Mouse (Mus musculus) inflammation-experienced regulatory T-cells, adult 6 months (primary cell): ENCODE results near the gene Atp2c1. TPM values are rescaled to one million over a fixed set of nuclear protein-coding genes. Genes with fewer than 3 reads are reported as not detected.

ENCODE experiments used
- ATAC-seq: one replicate; pipeline ENCODE4 v1.8.0; 2017
- polyA plus RNA-seq, 3 experiments: library from polyadenylated mRNA; unstranded; fragments of 100-300 nt; shearing (Covaris generic); gene quantifications; one replicate each; pipeline ENCODE4 v1.2.1; 2017

Atp2c1 gene
- polyA plus RNA-seq, 3 experiments from 2014 or later, result 13.2 to 22.7 (median 18.4) TPM

- ATAC-seq, result no peak
Measured at GRCm38 (mm10) chr9:105488363-105488762, 38.8 kb downstream of the Atp2c1 start.

GRCm38 (mm10) chr9:105484338-105485084 lies 42.6 kb downstream of the Atp2c1 start:
- ATAC-seq, result no peak

GRCm38 (mm10) chr9:105483880-105484279 lies 43.2 kb downstream of the Atp2c1 start:
- no peak for ATAC-seq

GRCm38 (mm10) chr9:105482715-105483510 lies 44.2 kb downstream of the Atp2c1 start:
- no peak for ATAC-seq

- ATAC-seq, result no peak
Measured at GRCm38 (mm10) chr9:105482070-105482469, 45.0 kb downstream of the Atp2c1 start.

GRCm38 (mm10) chr9:105476134-105476533 lies 51.0 kb downstream of the Atp2c1 start:
- no peak for ATAC-seq

- no peak for ATAC-seq
Measured at GRCm38 (mm10) chr9:105474910-105475309, 52.2 kb downstream of the Atp2c1 start.

- ATAC-seq, result no peak
Measured at GRCm38 (mm10) chr9:105467787-105468186, 59.3 kb downstream of the Atp2c1 start.

GRCm38 (mm10) chr9:105461496-105461895 lies 65.6 kb downstream of the Atp2c1 start:
- ATAC-seq, result no peak

GRCm38 (mm10) chr9:105459032-105459431 lies 68.1 kb downstream of the Atp2c1 start:
- ATAC-seq, result no peak

- ATAC-seq, result no peak
Measured at GRCm38 (mm10) chr9:105408549-105408948, 118.6 kb downstream of the Atp2c1 start.

- ATAC-seq, result peak; percentile 99
Measured at GRCm38 (mm10) chr9:105395218-105395627, 131.9 kb downstream of the Atp2c1 start, which contains the start of the genes Aste1 and Nek11. TSS of gene Aste1 (plus strand) at chr9:105395392. TSS of gene Nek11 (minus strand) at chr9:105395524.

- ATAC-seq, result no peak
Measured at GRCm38 (mm10) chr9:105394720-105395119, 132.4 kb downstream of the Atp2c1 start.

GRCm38 (mm10) chr9:105390616-105391015 lies 136.5 kb downstream of the Atp2c1 start:
- no peak for ATAC-seq

GRCm38 (mm10) chr9:105389289-105389688 lies 137.8 kb downstream of the Atp2c1 start:
- ATAC-seq, result peak; percentile 50

- ATAC-seq, result no peak
Measured at GRCm38 (mm10) chr9:105387403-105387802, 139.7 kb downstream of the Atp2c1 start.

GRCm38 (mm10) chr9:105379533-105380145 lies 147.5 kb downstream of the Atp2c1 start:
- ATAC-seq, result no peak

- ATAC-seq, result no peak
Measured at GRCm38 (mm10) chr9:105377622-105378021, 149.5 kb downstream of the Atp2c1 start.

- ATAC-seq, result no peak
Measured at GRCm38 (mm10) chr9:105376954-105377530, 150.1 kb downstream of the Atp2c1 start.

GRCm38 (mm10) chr9:105376411-105376810 lies 150.7 kb downstream of the Atp2c1 start:
- ATAC-seq, result no peak

GRCm38 (mm10) chr9:105374361-105374760 lies 152.8 kb downstream of the Atp2c1 start:
- no peak for ATAC-seq

- ATAC-seq, result peak; percentile 92
Measured at GRCm38 (mm10) chr9:105368605-105369004, 158.5 kb downstream of the Atp2c1 start.

- no peak for ATAC-seq
Measured at GRCm38 (mm10) chr9:105366199-105366598, 160.9 kb downstream of the Atp2c1 start.
